ENCODE assay signal across 8 mouse cellular contexts in genomic region chr8:120381865-120382264, GRCm38 (mm10).
DNase-seq lines count a peak whose midpoint lies in the region; ATAC-seq and TF ChIP-seq lines count a peak whose summit lies in the region.

No protein-coding gene starts in this region.

- H3K27me3 ChIP-seq in hindbrain, postnatal 0 days (ENCODE audit: insufficient read depth, low read length) = no peaks in the 10 kb centered on the region

- H3K4me3 ChIP-seq in layer of hippocampus, adult 2 months = no peak overlapping the region
- H3K4me3 ChIP-seq in embryonic fibroblast, embryonic 13.5 days (ENCODE audit: insufficient read depth, low read length) = no peak overlapping the region
- H3K4me3 ChIP-seq in hindbrain, postnatal 0 days (ENCODE audit: low read length) = no peak overlapping the region

- H3K4me1 ChIP-seq in embryonic fibroblast, embryonic 13.5 days (ENCODE audit: control insufficient read depth, insufficient read depth, low read length) = peaks cover 12% of the 10 kb centered on the region
- peaks cover 43% of the 10 kb centered on the region for H3K4me1 ChIP-seq in hindbrain, postnatal 0 days (ENCODE audit: insufficient read depth, low read length)

- no peak for TF ChIP-seq POLR2A in embryonic fibroblast, embryonic 13.5 days (IDR thresholded peaks at IDR 0.05; ENCODE audit: low read depth, low read length)

- H3K27ac ChIP-seq in layer of hippocampus, adult 2 months = peak overlapping the region; percentile 84
- H3K27ac ChIP-seq in embryonic fibroblast, embryonic 13.5 days (ENCODE audit: insufficient read depth, low read length) = peak overlapping the region; percentile 42
- H3K27ac ChIP-seq in hindbrain, postnatal 0 days = peak overlapping the region; percentile 80

- WGBS in hindbrain, postnatal 0 days = 24% methylated on average over 4 of the region's 4 CpGs

- DNase-seq in layer of hippocampus, adult 2 months (ENCODE audit: low spot score in 2 of 2) = no peak
- DNase-seq in layer of hippocampus, postnatal 36 days = no peak
- DNase-seq in hindbrain, postnatal 0 days (ENCODE audit: low spot score) = no peak
- DNase-seq in retina, adult 2 months (ENCODE audit: low read depth, low spot score) = peak; percentile 43
- no peak for DNase-seq in thymus, postnatal 0 days (ENCODE audit: low spot score)
- no peak for DNase-seq in frontal cortex, postnatal 10 days (ENCODE audit: low spot score in 2 of 2)
- no peak for DNase-seq in spleen, postnatal 4 days (ENCODE audit: low spot score in 2 of 2)

- no peak for ATAC-seq in hindbrain, postnatal 0 days

- H3K4me2 ChIP-seq in hindbrain, postnatal 0 days (ENCODE audit: low read depth, low read length) = no peak overlapping the region

- TF ChIP-seq CTCF in layer of hippocampus, adult 2 months (conservative IDR thresholded peaks at IDR 0.05) = no peak
- no peak for TF ChIP-seq CTCF in embryonic fibroblast, embryonic 13.5 days (IDR thresholded peaks at IDR 0.05; ENCODE audit: borderline replicate concordance, insufficient read depth, low read length)
- TF ChIP-seq CTCF in hindbrain, postnatal 0 days (IDR thresholded peaks at IDR 0.05; ENCODE audit: low read depth) = no peak

- no peaks in the 10 kb centered on the region for H3K9me3 ChIP-seq in hindbrain, postnatal 0 days (ENCODE audit: low read length)

- H3K36me3 ChIP-seq in hindbrain, postnatal 0 days (ENCODE audit: insufficient read depth, low read length) = no peaks in the 10 kb centered on the region

- H3K9ac ChIP-seq in hindbrain, postnatal 0 days (replicated peaks; ENCODE audit: low read length) = no peak overlapping the region
